ENCODE assay signal across 11 mouse cellular contexts in genomic region chr4:66894547-66894946, GRCm38 (mm10).
A peak's percentile ranks its signal among the peaks of the same experiment; 100 is the strongest.
DNase-seq lines count a peak whose midpoint lies in the region; ATAC-seq and TF ChIP-seq lines count a peak whose summit lies in the region.
"Had no signal": no experiment of that assay in that cellular context is flagged by ENCODE, and none has a peak within 500 bp of the region (broad histone marks: within the 10 kb centered on the region; RNA-seq: fewer than 3 reads in every experiment).

No protein-coding gene starts in this region.

- H3K79me2 ChIP-seq in macrophage (ENCODE audit: inconsistent target) = no peaks in the 10 kb centered on the region

- no peak for TF ChIP-seq POLR2A in brain, embryonic 14.5 days (IDR thresholded peaks at IDR 0.05; ENCODE audit: borderline replicate concordance, extremely low read depth, insufficient read depth, insufficient read length, poor library complexity, severe bottlenecking)

- no peak overlapping the region for H3K9ac ChIP-seq in intestine, embryonic 16.5 days (ENCODE audit: low read depth, low read length)

- ATAC-seq in intestine, embryonic 16.5 days = no peak
- ATAC-seq in megakaryocyte, adult 5-6 weeks (ENCODE audit: poor library complexity, severe bottlenecking) = no peak

- H3K4me2 ChIP-seq in intestine, embryonic 16.5 days (ENCODE audit: low read depth, low read length) = no peak overlapping the region
- H3K4me2 ChIP-seq: liver, embryonic 11.5 days had no signal

- no peaks in the 10 kb centered on the region for H3K27me3 ChIP-seq in intestine, embryonic 16.5 days (replicated peaks; ENCODE audit: control insufficient read depth, insufficient read depth, low read length)

- no peak overlapping the region for H3K4me3 ChIP-seq in macrophage (ENCODE audit: inconsistent target)
- no peak overlapping the region for H3K4me3 ChIP-seq in intestine, embryonic 16.5 days (ENCODE audit: low read length)

- H3K9me3 ChIP-seq in intestine, embryonic 16.5 days (ENCODE audit: control insufficient read depth, low read length) = no peaks in the 10 kb centered on the region

- peak; percentile 23 for DNase-seq in left cerebral cortex, adult 11 months (ENCODE audit: low spot score)
- DNase-seq in left cerebral cortex, postnatal 36 days (ENCODE audit: low spot score in 2 of 2) = no peak
- DNase-seq in brain, embryonic 14.5 days (ENCODE audit: low read depth) = peak; percentile 23
- peak; percentile 38 for DNase-seq in heart, adult 8-10 months (ENCODE audit: low spot score)
- no peak for DNase-seq in left cerebral cortex, postnatal 4 days
- DNase-seq: cerebellum, postnatal 25 days; spleen, adult 18-20 months had no signal

- H3K4me1 ChIP-seq in intestine, embryonic 16.5 days (ENCODE audit: control insufficient read depth, insufficient read depth, low read length) = no peaks in the 10 kb centered on the region

- no peaks in the 10 kb centered on the region for H3K36me3 ChIP-seq in macrophage (ENCODE audit: inconsistent target)
- H3K36me3 ChIP-seq in intestine, embryonic 16.5 days (ENCODE audit: control insufficient read depth, insufficient read depth, low read length) = no peaks in the 10 kb centered on the region

- intact Hi-C loops in left cerebral cortex, postnatal 36 days (cut with DNase I) = no loop called here
- intact Hi-C loops in left cerebral cortex, postnatal 4 days (cut with DNase I) = no loop called here

- no peak for TF ChIP-seq CTCF in brain, embryonic 14.5 days (IDR thresholded peaks at IDR 0.05; ENCODE audit: borderline replicate concordance, extremely low read depth, insufficient read depth, insufficient read length)

- 0 out of 2 replicates have a peak overlapping the region, but pooled peaks have one; percentile 4 for H3K27ac ChIP-seq in macrophage
- no peak overlapping the region for H3K27ac ChIP-seq in intestine, embryonic 16.5 days (ENCODE audit: low read length)

- 51% methylated on average over 2 of the region's 2 CpGs for WGBS in macrophage (ENCODE audit: missing documents)
- WGBS in intestine, embryonic 16.5 days = 43% methylated on average over 2 of the region's 2 CpGs

Comparison
In these comparisons a context has a peak if more than half of its experiments do, and no peak if none do; other contexts are left out.
1. DNase-seq: peak in left cerebral cortex, adult 11 months (single experiment), brain, embryonic 14.5 days (single experiment) and heart, adult 8-10 months (single experiment); none in left cerebral cortex, postnatal 36 days (0 of 2) and left cerebral cortex, postnatal 4 days (single experiment).